Mouse (Mus musculus) ES-E14 (cell line): ENCODE data around the gene Dnaja3. TPM values are rescaled to one million over a fixed set of nuclear protein-coding genes. Genes with fewer than 3 reads are reported as not detected.
A peak's percentile ranks its signal among the peaks of the same experiment; 100 is the strongest.

ENCODE experiments used
- DNase-seq: peaks from one replicate; pipeline ENCODE4 v3.0.0-alpha.2; 2013; ENCODE audit warnings: low read depth, low spot score
- H3K27ac ChIP-seq: 2 replicates; pipeline ENCODE4 v1.5.1; 2012; ENCODE audit warnings: low read depth, mild to moderate bottlenecking, low read length, moderate library complexity, mixed read lengths; ENCODE audit not compliant: poor library complexity, insufficient read depth, severe bottlenecking
- H3K36me3 ChIP-seq: 2 replicates; pipeline ENCODE4 v1.6.1; 2012; ENCODE audit warnings: mild to moderate bottlenecking, low read length, moderate library complexity, mixed read lengths; ENCODE audit not compliant: control insufficient read depth, poor library complexity, insufficient read depth, severe bottlenecking
- H3K4me1 ChIP-seq, 2 experiments: fragments of 150-350 bp in 1 of 2; sonication (generic) in 1 of 2; 2 replicates each; pipeline ENCODE4 v1.6.1; 2012; ENCODE audit warnings: low read length in 2 of 2, mild to moderate bottlenecking in 1 of 2, mixed read lengths in 1 of 2; ENCODE audit not compliant: control insufficient read depth in 2 of 2, insufficient read depth in 2 of 2, poor library complexity in 1 of 2
- H3K4me3 ChIP-seq, 2 experiments: fragments of 150-350 bp in 1 of 2; sonication (generic) in 1 of 2; 2 replicates each; pipeline ENCODE4 v1.5.1; 2012; ENCODE audit warnings: low read length in 2 of 2, low read depth in 1 of 2, mild to moderate bottlenecking in 1 of 2, mixed read lengths in 1 of 2; ENCODE audit not compliant: insufficient read depth in 1 of 2, poor library complexity in 1 of 2, severe bottlenecking in 1 of 2
- H3K9ac ChIP-seq: 2 replicates; pipeline ENCODE4 v1.6.1; 2012; ENCODE audit warnings: low read depth, mild to moderate bottlenecking, low read length, mixed read lengths; ENCODE audit not compliant: poor library complexity, insufficient read depth, severe bottlenecking
- H3K9me3 ChIP-seq: fragments of 150-350 bp; sonication (generic); 2 replicates; pipeline ENCODE4 v1.6.1; 2012; ENCODE audit warnings: low read depth, mild to moderate bottlenecking, low read length; ENCODE audit not compliant: control insufficient read depth, insufficient read depth
- CHD2 ChIP-seq: IDR thresholded peaks from 2 replicates; pipeline ENCODE4 v1.6.1; 2014; ENCODE audit warnings: mild to moderate bottlenecking, low read depth, low read length, inconsistent platforms
- HCFC1 ChIP-seq: IDR thresholded peaks from 2 replicates; pipeline ENCODE4 v1.6.1; 2012; ENCODE audit warnings: low read length, inconsistent platforms, borderline replicate concordance; ENCODE audit not compliant: insufficient read depth
- MAFK ChIP-seq: IDR thresholded peaks from 2 replicates; pipeline ENCODE4 v1.6.1; 2014; ENCODE audit warnings: mild to moderate bottlenecking, low read depth, low read length, inconsistent platforms; ENCODE audit not compliant: insufficient read depth
- ZC3H11A ChIP-seq: IDR thresholded peaks from 2 replicates; pipeline ENCODE4 v1.6.1; 2012; ENCODE audit warnings: low read depth, mild to moderate bottlenecking, inconsistent platforms, low read length, borderline replicate concordance
- ZNF384 ChIP-seq: IDR thresholded peaks from 2 replicates; pipeline ENCODE4 v1.6.1; 2012; ENCODE audit warnings: low read depth, low read length, inconsistent platforms
- in situ Hi-C, 2 experiments: fragments of 600-800 bp; cut with MboI; formaldehyde crosslinking; loops; one replicate each; pipeline ENCODE4 v1.15.1; 2025; ENCODE audit warnings: low sequenced_read_pairs in 2 of 2, inconsistent platforms in 1 of 2; ENCODE audit not compliant: unreplicated experiment in 2 of 2
- total RNA-seq: library from RNA; depleted of rRNA; stranded (reverse); fragments of 300-350 nt; gene quantifications from 2 replicates; pipeline ENCODE4 v1.2.3, GENCODE M21; 2012

Gene Dnaja3
- total RNA-seq, 1 experiment = 53.2 TPM

DNA sequence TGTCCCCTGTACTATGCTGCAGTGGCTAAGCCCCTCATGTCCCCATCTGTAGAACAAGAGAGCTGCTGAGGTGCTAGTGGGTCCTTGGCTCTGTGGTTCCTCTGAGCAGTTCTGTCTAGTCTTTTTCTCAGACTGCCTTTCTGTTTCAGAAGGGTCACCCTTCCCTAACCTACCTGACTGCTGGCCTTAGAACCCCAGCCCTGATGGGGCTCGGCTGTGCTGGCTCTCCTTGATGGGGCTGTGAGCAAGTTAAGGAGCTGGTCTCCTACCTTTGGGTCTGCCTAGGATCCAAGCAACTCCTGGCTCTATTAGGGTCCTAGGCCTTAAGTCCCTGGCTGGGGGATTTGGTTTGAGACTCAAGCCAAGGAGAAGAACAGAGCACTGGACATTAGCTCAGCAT lies 24.5 kb upstream of the Dnaja3 start:
- H3K27ac ChIP-seq = no peak overlapping the region
- peaks cover 42% of the 10 kb centered on the region for H3K36me3 ChIP-seq
- DNase-seq = no peak
- TF ChIP-seq MAFK (no peak), CHD2 (no peak), ZNF384 (no peak), ZC3H11A (no peak), HCFC1 (no peak)
- H3K9ac ChIP-seq = no peak overlapping the region
- H3K9me3 ChIP-seq = no peaks in the 10 kb centered on the region
- in situ Hi-C loops = no loop called here
- H3K4me3 ChIP-seq = no peak overlapping the region
- peaks cover 0 to 3% of the 10 kb centered on the region in 2 experiments; a peak in 1 of 4 replicates for H3K4me1 ChIP-seq

DNA sequence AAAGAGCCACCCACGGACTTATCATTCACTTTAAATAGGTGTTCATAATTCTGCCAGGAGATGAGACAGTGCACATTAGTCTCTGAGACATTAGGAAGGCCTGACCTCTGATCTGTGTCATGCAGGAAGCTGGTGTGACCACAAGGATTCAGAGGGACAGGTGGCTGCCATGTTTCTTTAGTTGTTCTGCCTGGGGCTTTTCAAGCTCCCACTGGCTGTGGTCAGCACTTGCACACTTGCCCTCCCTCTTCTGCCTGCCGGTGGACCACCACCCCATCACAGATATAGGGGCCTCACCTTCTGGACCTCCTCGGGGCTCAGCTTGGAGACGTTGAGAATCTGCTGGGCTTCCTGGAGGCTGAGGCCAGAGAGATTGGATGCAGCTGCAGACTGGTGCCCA lies 23.0 kb upstream of the Dnaja3 start:
- H3K9me3 ChIP-seq = no peaks in the 10 kb centered on the region
- H3K27ac ChIP-seq = no peak overlapping the region
- H3K36me3 ChIP-seq = peaks cover 32% of the 10 kb centered on the region
- DNase-seq = no peak
- peaks cover 0 to 3% of the 10 kb centered on the region in 2 experiments; a peak in 1 of 4 replicates for H3K4me1 ChIP-seq
- H3K4me3 ChIP-seq = no peak overlapping the region
- no peak for TF ChIP-seq ZC3H11A
- no peak for TF ChIP-seq ZNF384
- no peak for TF ChIP-seq MAFK
- no peak for TF ChIP-seq HCFC1
- no peak for TF ChIP-seq CHD2
- H3K9ac ChIP-seq = no peak overlapping the region
- in situ Hi-C loops = no loop called here

- H3K9ac ChIP-seq = peak overlapping the region; percentile 78
- H3K4me1 ChIP-seq = peaks cover 3 to 9% of the 10 kb centered on the region in 2 experiments; a peak in 3 of 4 replicates
- no peaks in the 10 kb centered on the region; the same call in 1 of the 2 replicates for H3K36me3 ChIP-seq
- TF ChIP-seq ZNF384 (no peak), ZC3H11A (no peak), CHD2 (no peak), HCFC1 (no peak), MAFK (no peak)
- no peak for DNase-seq
- H3K9me3 ChIP-seq = no peaks in the 10 kb centered on the region
- peak overlapping the region; percentile 69 to 78 for H3K4me3 ChIP-seq
- in situ Hi-C loops = no loop called here
- no peak overlapping the region for H3K27ac ChIP-seq
These were observed 15.7 kb upstream of the Dnaja3 start for GRCm38 (mm10) chr16:4624074-4624473.

DNA sequence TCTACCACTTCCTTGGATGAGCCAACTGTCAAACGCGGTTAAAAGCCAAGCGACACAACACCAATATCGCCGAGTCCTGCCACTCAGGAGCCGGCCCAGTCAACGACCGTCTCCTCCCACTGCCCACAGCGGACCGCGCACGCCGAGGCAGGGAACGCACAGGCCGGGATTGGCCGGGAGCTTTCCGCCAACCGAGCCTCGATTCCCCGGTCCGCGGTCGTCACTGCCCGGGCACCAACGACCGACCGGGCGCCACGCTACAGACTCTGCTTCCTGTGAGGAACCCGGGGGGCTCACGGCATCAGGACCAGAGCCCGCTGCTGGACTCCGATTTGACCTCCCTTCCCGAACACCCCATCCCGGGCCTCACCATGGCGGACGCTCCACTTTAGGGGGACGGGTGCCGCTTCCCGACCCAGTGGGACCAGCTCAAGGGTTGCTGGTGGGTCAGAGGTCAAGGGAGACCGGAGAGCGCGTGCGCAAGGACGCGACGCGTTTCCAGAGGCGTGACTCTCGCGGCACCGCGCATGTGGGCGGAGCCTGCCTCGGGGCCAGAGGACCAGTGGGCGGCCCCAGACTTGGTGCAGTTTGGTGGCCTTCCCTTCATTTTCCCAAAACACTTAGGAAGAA lies 15.2 kb upstream of the Dnaja3 start, which contains the start of gene Pam16:
Gene Pam16, minus strand, starts transcription at position 508 of the 630 bp plus-strand sequence.
- in situ Hi-C loops = no loop called here
- no peaks in the 10 kb centered on the region for H3K9me3 ChIP-seq
- peaks cover 3 to 9% of the 10 kb centered on the region in 2 experiments; a peak in 3 of 4 replicates for H3K4me1 ChIP-seq
- no peaks in the 10 kb centered on the region; the same call in 1 of the 2 replicates for H3K36me3 ChIP-seq
- TF ChIP-seq ZC3H11A (no peak), CHD2 (peak; percentile 86), HCFC1 (peak; percentile 42; the same call in 1 of the 2 replicates)
- H3K4me3 ChIP-seq = peak within 1 kb of the TSS; percentile 69 to 78
- DNase-seq = peak; percentile 88
- H3K27ac ChIP-seq = peak within 1 kb of the TSS; percentile 50; the same call in 1 of the 2 replicates
- peak within 1 kb of the TSS; percentile 78 for H3K9ac ChIP-seq
